Mouse (Mus musculus) hindbrain, embryonic 11.5 days (tissue): ENCODE measurements at regions not wholly inside any gene's neighbourhood (a gene's known extent, or its start where the extent isn't known, plus 50 kb on each side); places are given as distances from the start of the nearest gene placed in this dataset.

Source experiments
- ATAC-seq: fragments of 200-750 bp; cut with Nextera tagmentation; 2 replicates; pipeline ENCODE4 v1.8.0; 2017; ENCODE audit warnings: mild to moderate bottlenecking, moderate TSS enrichment, moderate library complexity; ENCODE audit not compliant: low FRiP score
- DNase-seq: peaks from one replicate; pipeline ENCODE4 v3.0.0-alpha.2; 2015; ENCODE audit warnings: low spot score
- H3K27ac ChIP-seq: fragments of 300-500 bp; sonication (generic); 2 replicates; pipeline ENCODE4 v1.5.1; 2014; ENCODE audit warnings: mild to moderate bottlenecking, low read depth, low read length
- H3K27me3 ChIP-seq: fragments of 300-500 bp; sonication (generic); 2 replicates; pipeline ENCODE4 v1.6.1; 2014; ENCODE audit warnings: mild to moderate bottlenecking, low read length, moderate library complexity, mixed read lengths; ENCODE audit not compliant: control insufficient read depth, insufficient read depth
- H3K36me3 ChIP-seq: fragments of 300-500 bp; sonication (generic); 2 replicates; pipeline ENCODE4 v1.6.1; 2014; ENCODE audit warnings: mild to moderate bottlenecking, low read length, moderate library complexity, mixed read lengths; ENCODE audit not compliant: control insufficient read depth, insufficient read depth
- H3K4me1 ChIP-seq: fragments of 300-500 bp; sonication (generic); replicated peaks from 2 replicates; pipeline ENCODE4 v1.6.1; 2014; ENCODE audit warnings: low read length, mixed read lengths; ENCODE audit not compliant: control insufficient read depth, insufficient read depth
- H3K4me2 ChIP-seq: fragments of 300-500 bp; sonication (generic); replicated peaks from 2 replicates; pipeline ENCODE4 v1.6.1; 2014; ENCODE audit warnings: mild to moderate bottlenecking, low read depth, low read length
- H3K4me3 ChIP-seq: fragments of 300-500 bp; sonication (generic); 2 replicates; pipeline ENCODE4 v1.5.1; 2014; ENCODE audit warnings: low read depth, low read length
- H3K9ac ChIP-seq: fragments of 300-500 bp; sonication (generic); 2 replicates; pipeline ENCODE4 v1.6.1; 2014; ENCODE audit warnings: low read depth, low read length
- H3K9me3 ChIP-seq: fragments of 300-500 bp; sonication (generic); 2 replicates; pipeline ENCODE4 v1.6.1; 2016; ENCODE audit warnings: low read length; ENCODE audit not compliant: control insufficient read depth
- WGBS: fragments of 180-500 bp; shearing (Covaris S2); extraction: QIAGEN DNeasy Blood & Tissue Kit; methylation state at CpG from one replicate; pipeline ENCODE4 v1.1.7; 2014; 5-methylcytosine and 5-hydroxymethylcytosine counted together

GRCm38 (mm10) chr15:65347277-65347676 lies 332.6 kb upstream of the Gm21961 start:
- Histone ChIP-seq H3K27ac (no peak overlapping the region), H3K4me1 (no peaks in the 10 kb centered on the region), H3K9me3 (no peaks in the 10 kb centered on the region), H3K9ac (no peak overlapping the region), H3K4me2 (no peak overlapping the region), H3K4me3 (no peak overlapping the region), H3K27me3 (no peaks in the 10 kb centered on the region), H3K36me3 (no peaks in the 10 kb centered on the region)
- ATAC-seq (peak; percentile 56; the same call in 1 of the 2 replicates), DNase-seq (peak; percentile 8)
- 61% methylated on average over 3 of the region's 3 CpGs for WGBS

DNA sequence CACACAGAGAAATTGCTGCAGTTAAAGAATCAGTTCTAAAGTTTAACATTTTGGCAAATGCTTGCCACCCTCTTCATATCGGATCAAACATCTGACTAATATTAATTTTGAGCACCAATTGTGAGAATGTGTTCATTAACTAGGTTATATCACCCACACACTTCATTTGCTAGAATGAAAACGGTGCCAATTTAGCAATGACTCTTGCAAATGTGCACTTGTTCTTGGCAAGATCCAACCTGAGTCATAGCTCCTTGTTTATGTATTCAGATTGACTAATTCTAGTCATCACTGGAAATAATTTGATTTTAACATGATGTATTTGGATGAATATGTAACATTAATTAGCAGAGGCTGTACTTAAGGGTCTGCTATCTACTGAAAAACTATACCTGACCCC lies 327.8 kb upstream of the Gm21961 start:
- no peak overlapping the region for H3K4me2 ChIP-seq
- 89% methylated on average over 2 of the region's 2 CpGs for WGBS
- no peak overlapping the region for H3K9ac ChIP-seq
- H3K27ac ChIP-seq = no peak overlapping the region
- no peak overlapping the region for H3K4me3 ChIP-seq
- ATAC-seq = no peak
- no peaks in the 10 kb centered on the region for H3K4me1 ChIP-seq
- H3K9me3 ChIP-seq = no peaks in the 10 kb centered on the region
- H3K36me3 ChIP-seq = no peaks in the 10 kb centered on the region
- H3K27me3 ChIP-seq = no peaks in the 10 kb centered on the region
- DNase-seq = no peak

GRCm38 (mm10) chr15:65334076-65334475 lies 319.4 kb upstream of the Gm21961 start:
- WGBS = 94% methylated on average over 2 of the region's 2 CpGs
- Histone ChIP-seq H3K4me3 (no peak overlapping the region), H3K27ac (no peak overlapping the region), H3K36me3 (no peaks in the 10 kb centered on the region), H3K9me3 (no peaks in the 10 kb centered on the region), H3K4me1 (no peaks in the 10 kb centered on the region), H3K4me2 (no peak overlapping the region), H3K27me3 (no peaks in the 10 kb centered on the region), H3K9ac (no peak overlapping the region)
- DNase-seq = no peak
- no peak for ATAC-seq

GRCm38 (mm10) chr15:65308066-65308465 lies 293.4 kb upstream of the Gm21961 start:
- Histone ChIP-seq H3K27ac (no peak overlapping the region), H3K9me3 (no peaks in the 10 kb centered on the region), H3K4me1 (no peaks in the 10 kb centered on the region), H3K4me2 (no peak overlapping the region), H3K9ac (no peak overlapping the region), H3K4me3 (no peak overlapping the region), H3K27me3 (no peaks in the 10 kb centered on the region), H3K36me3 (no peaks in the 10 kb centered on the region)
- 72% methylated on average over 6 of the region's 6 CpGs for WGBS
- DNase-seq (no peak), ATAC-seq (no peak)

GRCm38 (mm10) chr15:65258816-65259215 lies 244.1 kb upstream of the Gm21961 start:
- H3K9ac ChIP-seq = no peak overlapping the region
- H3K4me3 ChIP-seq = no peak overlapping the region
- no peaks in the 10 kb centered on the region for H3K36me3 ChIP-seq
- DNase-seq (no peak), ATAC-seq (no peak)
- no peak overlapping the region for H3K27ac ChIP-seq
- H3K4me1 ChIP-seq = no peaks in the 10 kb centered on the region
- no peaks in the 10 kb centered on the region for H3K27me3 ChIP-seq
- no peak overlapping the region for H3K4me2 ChIP-seq
- no peaks in the 10 kb centered on the region for H3K9me3 ChIP-seq

DNA sequence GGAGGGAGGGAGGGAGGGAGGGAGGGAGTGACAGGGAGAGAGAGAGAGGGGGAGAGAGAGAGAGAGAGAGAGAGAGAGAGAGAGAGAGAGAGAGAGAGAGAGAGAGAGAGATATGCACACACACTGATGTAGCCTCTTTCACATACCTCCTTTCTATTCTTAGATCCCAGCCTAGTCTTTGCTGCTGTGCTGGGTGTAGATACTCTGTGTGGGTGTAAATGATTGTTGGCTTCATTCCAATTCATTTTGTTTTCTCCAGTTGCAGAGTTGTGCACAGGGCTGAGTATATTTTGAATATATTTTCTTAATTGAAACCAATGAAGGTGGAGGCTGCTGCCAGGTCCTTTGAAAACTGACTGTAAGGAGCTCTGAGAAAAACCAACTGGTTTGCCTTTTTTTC lies 207.8 kb upstream of the Gm21961 start:
- no peaks in the 10 kb centered on the region for H3K4me1 ChIP-seq
- H3K36me3 ChIP-seq = no peaks in the 10 kb centered on the region
- DNase-seq = no peak
- H3K4me2 ChIP-seq = no peak overlapping the region
- H3K9ac ChIP-seq = no peak overlapping the region
- ATAC-seq = no peak
- no peak overlapping the region for H3K4me3 ChIP-seq
- H3K27me3 ChIP-seq = no peaks in the 10 kb centered on the region
- H3K9me3 ChIP-seq = no peaks in the 10 kb centered on the region
- H3K27ac ChIP-seq = no peak overlapping the region

DNA sequence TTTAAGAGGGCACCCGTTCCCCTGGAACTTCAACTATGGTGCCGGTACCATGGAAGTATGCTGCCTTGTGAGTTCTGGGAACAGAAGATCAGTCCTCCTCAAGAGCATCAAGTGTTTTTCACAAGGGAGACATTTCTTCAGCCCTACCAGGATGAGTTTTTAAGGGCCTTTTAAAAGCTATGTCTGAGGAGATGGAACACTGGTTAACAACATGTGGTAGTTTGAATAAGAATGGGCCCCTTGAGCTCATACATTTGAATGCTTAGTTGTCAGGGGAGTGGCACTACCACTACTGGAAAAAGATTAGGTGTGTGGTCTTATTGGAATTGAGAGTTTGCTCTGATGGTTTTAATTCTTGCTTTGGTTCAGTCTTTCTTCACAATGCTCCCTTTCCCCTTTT lies 203.2 kb upstream of the Gm21961 start:
- Histone ChIP-seq H3K4me2 (no peak overlapping the region), H3K4me3 (no peak overlapping the region), H3K9ac (no peak overlapping the region), H3K27ac (no peak overlapping the region), H3K9me3 (no peaks in the 10 kb centered on the region), H3K4me1 (no peaks in the 10 kb centered on the region), H3K27me3 (no peaks in the 10 kb centered on the region), H3K36me3 (no peaks in the 10 kb centered on the region)
- WGBS = 89% methylated on average over 2 of the region's 2 CpGs
- ATAC-seq (no peak), DNase-seq (no peak)

- WGBS = 82% methylated on average over 3 of the region's 3 CpGs
- DNase-seq (no peak), ATAC-seq (peak; percentile 47; the same call in 1 of the 2 replicates)
- no peaks in the 10 kb centered on the region for H3K9me3 ChIP-seq
- no peak overlapping the region for H3K9ac ChIP-seq
- H3K27me3 ChIP-seq = no peaks in the 10 kb centered on the region
- H3K36me3 ChIP-seq = no peaks in the 10 kb centered on the region
- H3K4me3 ChIP-seq = no peak overlapping the region
- H3K4me1 ChIP-seq = no peaks in the 10 kb centered on the region
- H3K4me2 ChIP-seq = no peak overlapping the region
- H3K27ac ChIP-seq = no peak overlapping the region
Measured at GRCm38 (mm10) chr15:65196307-65196706, 181.6 kb upstream of the Gm21961 start.

GRCm38 (mm10) chr15:65193654-65194053 lies 178.9 kb upstream of the Gm21961 start:
- Histone ChIP-seq H3K9me3 (no peaks in the 10 kb centered on the region), H3K27me3 (no peaks in the 10 kb centered on the region), H3K27ac (no peak overlapping the region), H3K4me1 (no peaks in the 10 kb centered on the region), H3K36me3 (no peaks in the 10 kb centered on the region), H3K4me2 (no peak overlapping the region), H3K9ac (no peak overlapping the region), H3K4me3 (no peak overlapping the region)
- ATAC-seq (no peak), DNase-seq (no peak)
- 95% methylated on average over 1 of the region's 1 CpGs for WGBS
